Comparison of ENCODE assay signal across 28 mouse cellular contexts in genomic region chr10:56900914-56901313, GRCm38 (mm10).
"Had no signal": no experiment of that assay in that cellular context is flagged by ENCODE, and none has a peak within 500 bp of the region (broad histone marks: within the 10 kb centered on the region; RNA-seq: fewer than 3 reads in every experiment).

No protein-coding gene starts in this region.

- ATAC-seq: liver, embryonic 12.5 days; liver, postnatal 0 days; midbrain, embryonic 13.5 days; midbrain, embryonic 15.5 days; midbrain, embryonic 16.5 days had no signal

- H3K4me3 ChIP-seq: left cerebral cortex, adult 2 months; limb, embryonic 10.5 days; limb, embryonic 12.5 days; limb, embryonic 13.5 days; limb, embryonic 15.5 days; liver, embryonic 12.5 days; liver, embryonic 13.5 days; liver, embryonic 15.5 days; lung, embryonic 15.5 days; megakaryocyte, embryonic 14.5 days; midbrain, embryonic 10.5 days; midbrain, embryonic 12.5 days; midbrain, embryonic 13.5 days; midbrain, embryonic 15.5 days; myocyte; neural tube, embryonic 12.5 days; neural tube, embryonic 13.5 days had no signal

- H3K27ac ChIP-seq: limb, embryonic 10.5 days; limb, embryonic 12.5 days; limb, embryonic 13.5 days; limb, embryonic 15.5 days; liver, embryonic 12.5 days; liver, embryonic 13.5 days; liver, embryonic 14.5 days; liver, embryonic 15.5 days; lung, embryonic 15.5 days; macrophage; midbrain, embryonic 10.5 days; midbrain, embryonic 12.5 days; midbrain, embryonic 13.5 days; midbrain, embryonic 15.5 days; neural tube, embryonic 12.5 days; neural tube, embryonic 13.5 days had no signal

- H3K9me3 ChIP-seq: limb, embryonic 10.5 days; limb, embryonic 12.5 days; limb, embryonic 13.5 days; limb, embryonic 15.5 days; liver, embryonic 12.5 days; liver, embryonic 13.5 days; liver, embryonic 15.5 days; lung, embryonic 15.5 days; megakaryocyte, embryonic 14.5 days; midbrain, embryonic 10.5 days; midbrain, embryonic 12.5 days; midbrain, embryonic 13.5 days; midbrain, embryonic 15.5 days; neural tube, embryonic 12.5 days; neural tube, embryonic 13.5 days had no signal

- H3K4me2 ChIP-seq: limb, embryonic 12.5 days; limb, embryonic 13.5 days; limb, embryonic 15.5 days; liver, embryonic 11.5 days; liver, embryonic 12.5 days; liver, embryonic 13.5 days; liver, embryonic 15.5 days; lung, embryonic 14.5 days; lung, embryonic 15.5 days; midbrain, embryonic 11.5 days; midbrain, embryonic 12.5 days; midbrain, embryonic 13.5 days; midbrain, embryonic 15.5 days; neural tube, embryonic 12.5 days; neural tube, embryonic 13.5 days had no signal

- H3K9ac ChIP-seq: limb, embryonic 12.5 days; limb, embryonic 13.5 days; limb, embryonic 15.5 days; liver, embryonic 12.5 days; liver, embryonic 13.5 days; liver, embryonic 14.5 days; liver, embryonic 15.5 days; liver, postnatal 0 days; lung, embryonic 14.5 days; lung, embryonic 15.5 days; midbrain, embryonic 12.5 days; midbrain, embryonic 13.5 days; midbrain, embryonic 15.5 days; neural tube, embryonic 12.5 days; neural tube, embryonic 13.5 days had no signal

- H3K4me1 ChIP-seq: limb, embryonic 10.5 days; limb, embryonic 12.5 days; limb, embryonic 13.5 days; limb, embryonic 15.5 days; liver, embryonic 12.5 days; liver, embryonic 13.5 days; liver, embryonic 15.5 days; lung, embryonic 15.5 days; megakaryocyte, embryonic 14.5 days; midbrain, embryonic 13.5 days; midbrain, embryonic 15.5 days; neural tube, embryonic 12.5 days had no signal

- DNase-seq: left cerebral cortex, postnatal 4 days; liver; liver, embryonic 13.5 days; liver, postnatal 0 days; lung, adult 2 months; lung, embryonic 14.5 days; midbrain, embryonic 14.5 days had no signal

- H3K36me3 ChIP-seq: limb, embryonic 10.5 days; limb, embryonic 12.5 days; limb, embryonic 13.5 days; limb, embryonic 15.5 days; liver, embryonic 12.5 days; liver, embryonic 13.5 days; liver, embryonic 15.5 days; lung, embryonic 15.5 days; midbrain, embryonic 10.5 days; midbrain, embryonic 12.5 days; midbrain, embryonic 13.5 days; midbrain, embryonic 15.5 days; neural tube, embryonic 12.5 days; neural tube, embryonic 13.5 days had no signal

- H3K27me3 ChIP-seq: limb, embryonic 12.5 days; limb, embryonic 13.5 days; limb, embryonic 15.5 days; liver, embryonic 12.5 days; liver, embryonic 13.5 days; liver, embryonic 15.5 days; lung, embryonic 15.5 days; megakaryocyte, embryonic 14.5 days; midbrain, embryonic 12.5 days; midbrain, embryonic 13.5 days; midbrain, embryonic 15.5 days; neural tube, embryonic 12.5 days; neural tube, embryonic 13.5 days had no signal
